Mouse (Mus musculus) ES-Bruce4 (cell line): ENCODE measurements around the gene Baiap2l1.

Experiments used
- CTCF ChIP-seq: IDR thresholded peaks from one replicate; pipeline ENCODE4 v1.8.1; 2011; ENCODE audit warnings: low read depth, low read length
- POLR2A ChIP-seq: IDR thresholded peaks from one replicate; pipeline ENCODE4 v1.8.1; 2011; ENCODE audit warnings: low read length; ENCODE audit not compliant: insufficient read depth

GRCm38 (mm10) chr5:144263496-144263895 is 94.4 kb downstream of the Baiap2l1 start:
- TF ChIP-seq CTCF (no peak), POLR2A (no peak)
